Mouse (Mus musculus): Measurements from ENCODE around the gene Dhx8.

The Dhx8 gene

GRCm38 (mm10) chr11:101805113-101805704 lies 72.5 kb downstream of the Dhx8 start:
- no peak for DNase-seq

- DNase-seq: no peak
These were observed 74.0 kb downstream of the Dhx8 start for GRCm38 (mm10) chr11:101806741-101807140.

- DNase-seq: no peak
These were observed 74.5 kb downstream of the Dhx8 start for GRCm38 (mm10) chr11:101807266-101807665.

- no peak for DNase-seq
These were observed 76.5 kb downstream of the Dhx8 start for GRCm38 (mm10) chr11:101809060-101809828.

- DNase-seq: peak; percentile 90 to 91
These were observed 80.5 kb downstream of the Dhx8 start for GRCm38 (mm10) chr11:101813259-101813658.

GRCm38 (mm10) chr11:101814375-101815102 lies 81.8 kb downstream of the Dhx8 start:
- peak; percentile 92 to 96 for DNase-seq

- DNase-seq: no peak
These were observed 82.7 kb downstream of the Dhx8 start for GRCm38 (mm10) chr11:101815103-101816085.

Data from cerebellum, postnatal 14 days (tissue).